Mouse (Mus musculus) liver, adult (tissue): ENCODE data around the gene Relch.

Experiments
- GATA4 ChIP-seq: IDR thresholded peaks from 2 replicates; pipeline ENCODE4 v1.6.1; 2014; ENCODE audit warnings: mild to moderate bottlenecking, low read length; ENCODE audit not compliant: insufficient replicate concordance

The Relch gene

DNA sequence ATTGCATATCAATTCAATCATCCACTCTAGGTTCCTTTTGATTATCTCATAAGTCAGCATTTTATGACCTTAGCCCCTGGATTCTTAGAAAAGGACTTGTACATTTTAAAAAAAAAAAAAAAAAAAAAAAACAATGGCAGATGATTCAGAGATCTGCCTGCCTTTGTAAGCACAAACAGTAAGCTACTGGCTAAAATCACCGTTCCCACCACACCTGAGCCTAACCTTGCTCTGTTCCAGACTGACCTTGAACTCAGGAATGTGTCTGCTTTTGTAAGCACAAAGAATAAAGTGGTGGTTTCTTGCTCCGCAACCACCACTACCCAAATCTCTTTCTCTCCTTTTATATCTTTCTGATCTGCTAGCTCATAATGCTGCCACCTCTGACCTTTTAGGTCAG lies 49.2 kb downstream of the Relch start:
- no peak for TF ChIP-seq GATA4

DNA sequence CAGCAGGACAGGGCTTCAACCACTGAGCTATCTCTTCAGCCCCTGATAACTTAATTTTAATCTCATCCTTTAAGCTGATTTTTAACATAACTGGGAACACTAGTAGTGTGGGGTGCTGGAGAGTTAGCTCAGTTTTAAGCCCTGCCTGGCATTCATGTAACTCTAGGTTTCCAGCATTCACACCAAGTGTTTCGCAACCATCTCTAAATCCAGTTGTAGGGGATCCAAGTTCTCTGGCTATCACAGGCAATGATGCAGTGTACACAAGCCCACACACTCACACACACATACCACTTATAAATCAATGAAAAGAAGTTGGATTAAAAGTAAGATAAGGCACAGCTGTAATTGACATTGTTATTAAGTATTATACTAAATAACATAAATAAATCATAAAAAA lies 54.7 kb downstream of the Relch start:
- TF ChIP-seq GATA4, result no peak

DNA sequence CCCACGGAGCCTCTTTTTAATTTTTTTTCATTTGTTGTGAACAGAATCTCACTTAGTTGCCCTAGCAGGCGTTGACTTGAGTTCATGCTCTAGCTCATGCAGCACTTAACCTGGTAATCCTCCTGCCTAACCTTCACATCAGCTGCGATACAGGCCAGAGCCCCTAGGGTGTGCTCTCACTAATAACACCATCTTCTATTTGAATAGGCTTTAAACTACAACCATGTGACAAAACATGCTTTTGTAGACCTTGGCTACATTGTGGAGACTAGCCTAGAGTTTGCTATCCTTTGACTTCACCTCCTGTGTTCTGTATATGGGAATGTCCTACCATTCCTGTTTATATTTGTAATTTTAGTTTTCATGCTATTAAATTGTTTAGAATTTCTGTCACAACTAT lies 71.7 kb downstream of the Relch start:
- TF ChIP-seq GATA4, result no peak

DNA sequence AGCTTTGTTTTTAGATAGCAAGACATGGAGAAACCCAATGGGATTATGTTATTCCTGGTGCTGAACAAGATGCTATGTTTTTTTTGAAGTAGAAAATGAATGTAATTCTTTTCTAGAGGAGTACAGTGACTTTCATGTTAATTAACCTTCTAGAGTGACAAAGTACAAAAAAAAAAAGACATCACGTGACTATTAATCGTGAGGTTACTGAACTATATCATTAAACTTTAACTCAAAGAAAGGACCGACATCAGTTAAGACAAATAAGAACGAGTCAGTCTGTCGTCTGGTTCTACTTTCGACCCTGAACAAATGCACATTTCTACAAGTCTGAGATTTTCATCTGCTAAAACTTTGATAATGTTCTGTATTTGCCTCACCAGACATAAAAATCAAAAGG lies 74.7 kb downstream of the Relch start:
- no peak for TF ChIP-seq GATA4

DNA sequence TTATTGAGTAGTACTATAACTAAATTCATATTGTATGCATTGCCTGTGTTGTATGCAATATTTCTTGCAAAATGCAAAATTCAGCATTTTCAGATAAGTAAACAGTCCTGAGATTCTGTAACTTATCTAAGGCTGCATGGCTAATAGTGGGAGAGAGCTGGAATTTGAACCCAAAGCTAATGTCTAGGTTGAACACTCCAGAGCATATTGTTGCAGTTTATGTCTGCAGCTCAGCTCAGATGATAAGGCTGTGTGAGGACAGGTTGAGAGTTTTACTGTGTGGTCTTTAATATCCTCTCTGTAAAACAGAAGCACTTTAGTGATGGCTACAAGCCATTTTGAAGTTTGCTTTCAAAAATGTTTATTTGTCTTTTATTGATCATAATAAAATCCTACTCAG lies 75.8 kb downstream of the Relch start:
- TF ChIP-seq GATA4, result no peak

GRCm38 (mm10) chr1:105742481-105742880 lies 78.8 kb downstream of the Relch start:
- no peak for TF ChIP-seq GATA4

DNA sequence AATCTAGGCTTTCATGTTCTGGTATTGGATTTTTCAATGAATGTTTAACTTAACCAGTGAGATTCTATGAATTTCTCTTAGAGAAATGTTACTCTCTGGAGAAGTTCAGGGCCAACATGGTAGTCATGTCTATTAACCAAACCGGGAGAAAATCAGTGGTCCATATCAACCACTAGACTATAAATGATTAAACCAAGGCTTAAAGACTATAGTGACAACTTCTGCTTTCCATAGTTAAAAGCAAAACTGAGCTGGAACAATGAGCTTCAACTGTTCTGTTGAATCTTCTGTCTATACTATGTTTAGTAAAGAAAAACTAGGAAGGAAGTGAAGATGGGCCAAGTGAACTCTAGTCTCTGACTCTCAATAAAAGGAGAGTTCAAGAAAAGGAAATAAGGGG lies 82.8 kb downstream of the Relch start:
- no peak for TF ChIP-seq GATA4

DNA sequence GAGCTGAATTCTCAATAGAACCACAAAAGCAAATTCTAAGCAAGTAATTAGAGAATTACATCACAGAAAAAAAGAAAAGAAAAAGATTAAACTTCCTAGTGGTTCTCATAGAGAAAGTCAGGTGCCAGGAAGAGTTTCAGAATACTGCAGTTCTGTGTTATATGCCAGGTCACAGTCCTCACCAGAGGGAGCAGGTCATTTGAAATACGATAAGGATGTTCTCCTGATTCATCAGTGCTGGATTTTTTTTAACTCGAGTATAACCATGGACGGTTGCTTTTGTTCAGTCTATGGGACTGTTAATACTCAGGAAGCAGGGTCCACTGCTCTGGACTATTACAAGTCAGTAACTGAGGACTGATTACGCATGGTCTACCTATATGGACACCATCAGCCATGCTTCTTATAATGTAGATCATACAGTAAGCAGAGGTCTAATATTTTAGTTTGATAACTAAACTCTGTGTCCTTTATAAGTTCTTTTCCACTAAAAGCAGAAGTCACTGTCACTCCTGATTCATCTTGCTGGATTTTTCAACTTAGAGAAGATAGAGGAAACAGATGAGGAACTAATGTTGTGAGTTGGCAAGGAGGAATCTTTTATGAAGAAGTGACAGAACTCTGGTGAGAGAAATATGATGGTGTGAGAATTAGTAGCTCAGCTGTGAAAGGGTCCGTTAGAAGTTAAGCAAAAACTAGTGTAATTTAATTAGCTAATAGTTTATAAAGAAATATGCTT lies 83.4 kb downstream of the Relch start:
- TF ChIP-seq GATA4, result no peak

GRCm38 (mm10) chr1:105748091-105748799 lies 84.6 kb downstream of the Relch start:
- no peak for TF ChIP-seq GATA4

GRCm38 (mm10) chr1:105752196-105752595 lies 88.5 kb downstream of the Relch start:
- no peak for TF ChIP-seq GATA4

- TF ChIP-seq GATA4, result no peak
These were observed 89.3 kb downstream of the Relch start for GRCm38 (mm10) chr1:105752944-105753343.

DNA sequence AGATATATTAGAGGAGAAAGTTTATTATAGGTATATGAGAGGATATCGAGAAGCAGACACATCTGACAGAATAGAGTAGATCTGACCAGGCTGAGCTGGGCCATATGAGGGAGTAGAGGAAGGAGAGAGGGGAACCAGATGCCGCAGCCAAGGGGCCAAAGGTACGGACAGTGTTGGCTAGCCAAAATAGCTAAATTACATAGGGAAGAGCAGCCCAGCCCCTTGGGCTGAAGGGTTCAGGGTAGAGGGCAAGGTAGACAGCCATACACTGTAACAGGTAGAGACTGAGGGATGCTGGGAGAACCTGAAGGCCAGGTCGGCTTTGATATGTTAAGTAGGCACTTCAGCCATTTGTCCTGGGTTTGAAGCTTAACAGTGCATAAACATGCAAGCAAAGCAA lies 95.1 kb downstream of the Relch start:
- no peak for TF ChIP-seq GATA4

- no peak for TF ChIP-seq GATA4
These were observed 95.9 kb downstream of the Relch start for GRCm38 (mm10) chr1:105759422-105760165.

GRCm38 (mm10) chr1:105765586-105765985 lies 101.9 kb downstream of the Relch start:
- TF ChIP-seq GATA4, result no peak

GRCm38 (mm10) chr1:105768397-105768796 lies 104.7 kb downstream of the Relch start:
- TF ChIP-seq GATA4, result no peak

DNA sequence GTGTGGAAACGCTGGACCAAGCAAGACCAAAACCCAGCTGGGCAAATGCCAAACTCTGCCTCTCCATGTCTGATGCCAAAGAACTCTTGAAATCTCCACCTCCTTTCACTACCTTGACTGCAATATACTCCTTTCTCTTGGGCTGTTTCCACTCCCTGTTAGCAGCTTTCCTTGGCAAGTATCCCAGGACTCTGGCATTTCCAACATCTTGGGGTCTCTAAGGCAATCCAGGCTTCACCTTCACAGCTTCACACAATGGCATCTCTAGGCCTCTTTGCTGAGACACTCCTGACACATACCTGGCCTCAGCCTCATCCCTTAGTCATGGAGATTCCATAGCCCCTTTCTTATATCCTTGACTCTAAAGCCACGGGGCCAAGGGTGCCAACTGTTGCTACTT lies 107.0 kb downstream of the Relch start:
- TF ChIP-seq GATA4, result no peak

DNA sequence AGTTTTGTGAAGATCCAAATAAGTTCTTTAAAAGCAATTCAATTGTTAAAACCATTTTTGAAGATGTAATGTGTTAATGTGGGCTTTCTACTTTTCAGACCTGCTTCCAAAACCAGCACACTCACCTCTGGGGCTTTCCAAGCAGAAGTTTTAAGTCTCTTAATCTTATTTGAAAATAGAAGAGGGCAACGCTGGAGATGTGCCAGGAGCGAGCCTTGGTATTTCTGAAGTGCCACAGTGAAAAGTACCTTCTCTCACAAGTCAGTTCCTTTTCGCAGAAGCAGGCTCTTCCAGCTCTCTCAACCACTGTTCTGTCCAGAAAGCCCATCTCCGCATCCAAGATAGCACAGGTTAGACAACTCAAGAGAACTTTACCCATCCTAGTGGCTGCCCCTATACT lies 112.8 kb downstream of the Relch start:
- TF ChIP-seq GATA4, result no peak

DNA sequence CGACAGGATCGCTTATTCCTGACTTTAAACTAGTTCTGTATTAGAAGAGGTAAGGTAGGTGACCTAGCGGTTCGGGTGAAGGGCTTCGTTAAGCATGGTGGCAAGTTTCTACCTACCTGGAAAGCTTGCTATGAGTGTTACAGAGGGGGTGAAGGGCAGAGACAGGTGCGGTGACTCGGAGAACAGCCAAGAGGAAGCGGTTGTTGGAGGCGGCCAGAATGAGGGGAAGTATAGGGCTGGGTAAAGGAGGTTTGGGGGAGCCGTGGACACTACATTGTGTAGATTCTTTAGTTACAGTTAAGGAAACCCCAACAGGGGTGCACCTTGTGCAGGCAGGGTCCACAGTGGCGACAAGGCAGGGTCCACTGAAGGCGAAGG lies 116.4 kb downstream of the Relch start:
- TF ChIP-seq GATA4, result no peak
